Mouse (Mus musculus) midbrain, embryonic 12.5 days (tissue): ENCODE results near the gene Sptbn4. TPM values are rescaled to one million over a fixed set of nuclear protein-coding genes. Genes with fewer than 3 reads are reported as not detected.
A peak's percentile ranks its signal among the peaks of the same experiment; 100 is the strongest.

Source experiments
- ATAC-seq: fragments of 200-750 bp; cut with Nextera tagmentation; 2 replicates; pipeline ENCODE4 v1.8.0; 2017; ENCODE audit warnings: low read depth, moderate TSS enrichment, moderate library complexity; ENCODE audit not compliant: low FRiP score
- H3K27ac ChIP-seq: fragments of 300-500 bp; sonication (generic); replicated peaks from 2 replicates; pipeline ENCODE4 v1.5.1; 2016; ENCODE audit warnings: mild to moderate bottlenecking
- H3K27me3 ChIP-seq: fragments of 300-500 bp; sonication (generic); 2 replicates; pipeline ENCODE4 v1.6.1; 2016; ENCODE audit warnings: mild to moderate bottlenecking
- H3K36me3 ChIP-seq: fragments of 300-500 bp; sonication (generic); 2 replicates; pipeline ENCODE4 v1.6.1; 2016
- H3K4me1 ChIP-seq: fragments of 300-500 bp; sonication (generic); 2 replicates; pipeline ENCODE4 v1.6.1; 2016
- H3K4me2 ChIP-seq: fragments of 300-500 bp; sonication (generic); replicated peaks from 2 replicates; pipeline ENCODE4 v1.6.1; 2016; ENCODE audit warnings: mild to moderate bottlenecking, moderate library complexity
- H3K4me3 ChIP-seq: fragments of 300-500 bp; sonication (generic); 2 replicates; pipeline ENCODE4 v1.5.1; 2016; ENCODE audit warnings: mild to moderate bottlenecking
- H3K9ac ChIP-seq: fragments of 300-500 bp; sonication (generic); replicated peaks from 2 replicates; pipeline ENCODE4 v1.6.1; 2016; ENCODE audit warnings: mild to moderate bottlenecking, moderate library complexity
- H3K9me3 ChIP-seq: fragments of 300-500 bp; sonication (generic); 2 replicates; pipeline ENCODE4 v1.6.1; 2016; ENCODE audit warnings: mild to moderate bottlenecking
- WGBS: fragments of 180-500 bp; shearing (Covaris S2); methylation state at CpG from one replicate; pipeline ENCODE4 v1.1.7; 2016; 5-methylcytosine and 5-hydroxymethylcytosine counted together
- polyA plus RNA-seq: library from polyadenylated mRNA; unstranded; fragments of >200 nt; fragmentation: Nextera tagmentation; extraction: Ambion mirVana; gene quantifications from 2 replicates; pipeline ENCODE4 v1.2.1, GENCODE M21; 2016

The Sptbn4 gene
- polyA plus RNA-seq, 1 experiment from 2014 or later = 0.78 TPM

DNA sequence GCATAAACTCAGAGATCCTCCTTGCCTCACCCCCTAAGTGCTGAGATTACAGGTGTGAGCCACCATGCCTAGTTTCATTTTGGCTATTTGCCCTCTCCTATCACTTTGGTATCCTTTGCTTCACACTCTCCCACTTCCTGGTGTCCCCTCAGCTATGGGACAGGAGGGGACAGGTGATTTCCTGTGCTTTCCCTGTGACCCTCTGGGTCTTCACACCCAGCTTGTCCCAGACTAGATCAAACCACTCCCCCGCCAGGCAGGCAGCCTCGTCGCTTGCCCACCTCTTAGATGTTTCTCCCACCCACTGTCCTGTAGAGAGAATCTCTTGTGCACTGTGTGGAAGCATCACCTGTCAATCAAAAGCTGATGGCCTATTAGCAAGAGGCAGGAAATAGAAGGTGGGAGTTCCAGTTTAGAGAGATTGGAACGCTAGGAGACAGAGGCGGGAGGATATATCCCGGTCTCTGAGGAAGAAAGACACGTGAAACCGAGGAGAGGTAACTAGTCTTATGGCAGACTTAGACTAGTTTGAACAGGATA is 136.4 kb downstream of the Sptbn4 start:
- Histone ChIP-seq H3K27me3 (peaks cover 28% of the 10 kb centered on the region), H3K27ac (no peak overlapping the region), H3K4me3 (no peak overlapping the region), H3K9ac (no peak overlapping the region), H3K36me3 (peaks cover 6% of the 10 kb centered on the region; the same call in 1 of the 2 replicates), H3K4me2 (no peak overlapping the region), H3K4me1 (peaks cover 14% of the 10 kb centered on the region), H3K9me3 (peaks cover 11% of the 10 kb centered on the region)
- ATAC-seq = no peak
- 50% methylated on average over 8 of the region's 8 CpGs for WGBS

DNA sequence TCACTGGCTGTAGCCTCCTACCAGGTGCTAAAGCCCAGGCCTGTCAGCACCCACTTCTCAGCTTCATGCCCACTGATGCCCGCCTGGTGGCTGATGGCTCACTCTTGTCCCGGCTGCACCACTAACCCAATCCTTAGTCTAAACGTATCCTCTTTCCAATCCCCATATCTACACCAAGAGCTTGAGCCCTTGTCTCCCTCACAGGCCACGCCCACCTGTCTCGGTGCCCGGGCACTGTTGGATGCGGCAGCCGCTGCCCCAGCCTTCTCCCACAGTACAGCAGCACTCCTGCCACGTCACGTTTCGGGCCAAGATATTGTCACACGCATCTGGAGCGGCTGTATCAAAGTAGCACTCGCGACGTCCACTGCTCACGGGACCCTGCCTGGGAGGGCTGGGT is 137.2 kb downstream of the Sptbn4 start:
- H3K27ac ChIP-seq = no peak overlapping the region
- 0 out of 2 replicates have a peak overlapping the region, but pooled peaks have one; percentile 4 for H3K9ac ChIP-seq

DNA sequence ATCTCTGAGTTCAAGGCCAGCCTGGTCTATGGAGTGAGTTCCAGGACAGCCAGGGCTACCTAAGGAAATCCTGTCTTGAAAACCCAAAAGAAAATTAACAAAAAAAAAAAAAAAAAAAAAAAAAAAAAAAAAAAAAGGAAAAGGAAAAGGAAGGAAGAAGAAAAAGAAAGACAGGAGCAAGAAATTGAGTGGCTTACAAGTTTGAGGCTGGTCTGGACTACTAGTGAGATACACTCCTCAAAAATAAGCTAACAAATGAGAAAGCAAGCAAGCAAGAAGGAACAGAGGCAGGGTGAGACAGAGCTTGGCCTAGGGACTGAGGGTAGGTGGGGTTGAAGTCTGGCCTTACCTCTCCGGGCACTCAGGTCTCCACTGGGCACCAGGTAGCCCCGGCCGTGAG is 137.7 kb downstream of the Sptbn4 start:
- H3K9me3 ChIP-seq = peaks cover 11% of the 10 kb centered on the region
- H3K27ac ChIP-seq = no peak overlapping the region
- H3K4me3 ChIP-seq = no peak overlapping the region
- H3K9ac ChIP-seq = no peak overlapping the region
- ATAC-seq = no peak; the same call in 1 of the 2 replicates
- no peak overlapping the region for H3K4me2 ChIP-seq
- H3K27me3 ChIP-seq = peaks cover 28% of the 10 kb centered on the region
- peaks cover 10% of the 10 kb centered on the region for H3K4me1 ChIP-seq
- WGBS = 42% methylated on average over 3 of the region's 3 CpGs
- H3K36me3 ChIP-seq = peaks cover 6% of the 10 kb centered on the region; the same call in 1 of the 2 replicates

More for the DNA sequence above, 137.2 kb downstream of the Sptbn4 start:
- Histone ChIP-seq H3K4me3 (peak overlapping the region; percentile 31), H3K36me3 (peaks cover 6% of the 10 kb centered on the region; the same call in 1 of the 2 replicates), H3K4me1 (peaks cover 10% of the 10 kb centered on the region), H3K9me3 (peaks cover 11% of the 10 kb centered on the region), H3K4me2 (peak overlapping the region; percentile 52), H3K27me3 (peaks cover 28% of the 10 kb centered on the region)
- ATAC-seq = no peak; the same call in 1 of the 2 replicates
- 5% methylated on average over 17 of the region's 17 CpGs for WGBS

DNA sequence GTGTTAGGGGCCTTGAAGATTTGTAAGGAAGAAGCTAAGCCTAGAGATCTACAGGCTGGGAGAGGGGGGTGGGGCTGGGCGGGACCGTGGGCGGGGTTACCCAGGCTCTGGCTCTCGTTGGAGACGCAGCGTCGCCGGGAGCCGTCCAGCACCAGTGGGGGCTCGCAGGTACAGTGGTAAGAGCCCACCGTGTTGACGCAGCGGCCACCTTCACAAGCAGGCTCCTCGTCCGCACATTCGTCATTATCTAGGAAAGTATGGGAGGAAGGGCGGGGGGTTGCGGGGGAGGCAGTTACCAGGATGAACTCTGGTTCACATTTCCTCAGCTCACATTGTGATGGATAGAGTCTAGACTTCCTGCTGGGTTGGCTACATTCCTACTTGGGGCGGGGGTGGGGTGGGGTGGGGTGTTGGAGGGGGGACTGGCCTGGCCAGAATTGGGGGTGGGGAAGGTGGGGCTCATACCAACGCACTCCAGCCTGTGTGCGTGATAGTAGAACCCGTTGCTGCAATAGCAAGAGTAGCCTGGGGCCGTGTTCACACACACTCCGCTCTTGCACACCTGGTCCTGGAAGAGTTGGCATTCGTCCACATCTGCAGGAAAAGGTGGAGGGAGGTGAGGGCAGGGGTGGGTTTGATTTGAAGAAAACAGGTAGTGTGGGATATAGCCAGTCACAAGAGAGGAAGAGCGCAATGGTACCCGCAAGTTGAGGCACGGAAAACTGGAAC is 138.5 kb downstream of the Sptbn4 start:
- H3K9ac ChIP-seq = no peak overlapping the region
- peaks cover 10% of the 10 kb centered on the region for H3K4me1 ChIP-seq
- peaks cover 28% of the 10 kb centered on the region for H3K27me3 ChIP-seq
- H3K27ac ChIP-seq = no peak overlapping the region
- H3K4me2 ChIP-seq = peak overlapping the region; percentile 52
- peaks cover under 1% of the 10 kb centered on the region; the same call in 1 of the 2 replicates for H3K36me3 ChIP-seq
- H3K9me3 ChIP-seq = peaks cover 6% of the 10 kb centered on the region
- WGBS = 13% methylated on average over 28 of the region's 28 CpGs
- no peak for ATAC-seq
- peak overlapping the region; percentile 25; the same call in 1 of the 2 replicates for H3K4me3 ChIP-seq

DNA sequence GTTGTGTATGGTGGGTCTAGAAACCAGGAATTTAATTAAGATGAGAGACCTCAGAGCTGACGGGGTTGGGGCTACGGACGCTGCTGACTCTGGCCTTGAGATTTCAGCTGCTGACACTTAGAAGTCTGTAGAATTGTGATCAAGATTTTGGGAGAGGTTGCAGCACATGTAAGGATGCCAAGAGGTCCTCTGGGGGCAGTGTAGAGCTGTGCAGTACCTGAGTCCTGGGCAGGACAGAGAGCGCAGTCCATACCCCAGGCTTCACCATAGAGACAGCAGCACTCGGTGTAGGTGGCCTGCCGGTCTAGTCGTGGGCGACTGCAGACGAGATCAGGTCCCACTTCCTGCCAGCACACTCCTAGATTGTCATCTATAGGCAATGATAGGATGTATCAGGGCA is 139.9 kb downstream of the Sptbn4 start:
- 51% methylated on average over 9 of the region's 9 CpGs for WGBS
- peaks cover 34% of the 10 kb centered on the region for H3K27me3 ChIP-seq

More for the DNA sequence above, 139.9 kb downstream of the Sptbn4 start:
- H3K4me1 ChIP-seq = peaks cover 10% of the 10 kb centered on the region
- no peak overlapping the region for H3K4me3 ChIP-seq
- no peak overlapping the region for H3K4me2 ChIP-seq
- ATAC-seq = no peak
- no peaks in the 10 kb centered on the region for H3K9me3 ChIP-seq
- H3K27ac ChIP-seq = no peak overlapping the region
- H3K36me3 ChIP-seq = no peaks in the 10 kb centered on the region
- no peak overlapping the region for H3K9ac ChIP-seq

Other genes with a start within 250 kb of the Sptbn4 start
- gene Itpkc, start 219.0 kb downstream of the Sptbn4 start, polyA plus RNA-seq = 8.7 and 10.2 TPM in 2 replicates
- gene Coq8b, start 214.7 kb downstream of the Sptbn4 start, polyA plus RNA-seq = 22.1 and 22.9 TPM in 2 replicates
- 59.8 and 61.2 TPM in 2 replicates for gene Numbl, start 189.3 kb downstream of the Sptbn4 start, polyA plus RNA-seq
- 10.1 and 10.2 TPM in 2 replicates for gene Ltbp4, start 110.0 kb downstream of the Sptbn4 start, polyA plus RNA-seq
- gene Shkbp1, start 91.7 kb downstream of the Sptbn4 start, polyA plus RNA-seq = 77.3 and 78.1 TPM in 2 replicates
- 0.87 TPM in 1 of 2 replicates, not detected in the other for gene Gm20479, start 90.3 kb downstream of the Sptbn4 start, polyA plus RNA-seq
- gene Blvrb, start 292 bp upstream of the Sptbn4 start, polyA plus RNA-seq = 23.1 and 31.0 TPM in 2 replicates
- gene Sertad3, start 26.1 kb upstream of the Sptbn4 start, polyA plus RNA-seq = 16.5 and 18.7 TPM in 2 replicates
- gene Sertad1, start 39.2 kb upstream of the Sptbn4 start, polyA plus RNA-seq = 11.6 and 14.4 TPM in 2 replicates
- 2.5 and 3.1 TPM in 2 replicates for gene Prx, start 51.6 kb upstream of the Sptbn4 start, polyA plus RNA-seq
- 0.38 and 0.45 TPM in 2 replicates for gene Hipk4, start 75.6 kb upstream of the Sptbn4 start, polyA plus RNA-seq
- gene Pld3, start 105.5 kb upstream of the Sptbn4 start, polyA plus RNA-seq = 69.9 and 71.6 TPM in 2 replicates
- gene 2310022A10Rik, start 105.5 kb upstream of the Sptbn4 start, polyA plus RNA-seq = 37.2 and 37.4 TPM in 2 replicates
- 79.6 and 90.9 TPM in 2 replicates for gene Akt2, start 143.9 kb upstream of the Sptbn4 start, polyA plus RNA-seq
- 18.1 and 19.4 TPM in 2 replicates for gene Ttc9b, start 206.2 kb upstream of the Sptbn4 start, polyA plus RNA-seq
- gene Map3k10, start 226.9 kb upstream of the Sptbn4 start, polyA plus RNA-seq = 17.9 and 18.9 TPM in 2 replicates
- gene Zfp607b, start 241.7 kb upstream of the Sptbn4 start, polyA plus RNA-seq = 9.3 and 9.9 TPM in 2 replicates